Mouse (Mus musculus) forebrain, embryonic 14.5 days (tissue): ENCODE measurements at regions not wholly inside any gene's neighbourhood (a gene's known extent, or its start where the extent isn't known, plus 50 kb on each side); places are given as distances from the start of the nearest gene placed in this dataset.

Source experiments
- ATAC-seq: fragments of 200-750 bp; cut with Nextera tagmentation; 2 replicates; pipeline ENCODE4 v1.8.0; 2017; ENCODE audit warnings: mild to moderate bottlenecking, moderate library complexity
- DNase-seq: peaks from one replicate; pipeline ENCODE4 v3.0.0-alpha.2; 2015; ENCODE audit warnings: low spot score
- H3K27ac ChIP-seq: fragments of 300-500 bp; sonication (generic); 2 replicates; pipeline ENCODE4 v1.5.1; 2014; ENCODE audit warnings: low read depth, mild to moderate bottlenecking, control low read depth, low read length, moderate library complexity
- H3K27me3 ChIP-seq: fragments of 300-500 bp; sonication (generic); replicated peaks from 2 replicates; pipeline ENCODE4 v1.6.1; 2014; ENCODE audit warnings: low read length, control low read depth, mixed read lengths; ENCODE audit not compliant: control insufficient read depth, insufficient read depth
- H3K36me3 ChIP-seq: fragments of 300-500 bp; sonication (generic); 2 replicates; pipeline ENCODE4 v1.6.1; 2014; ENCODE audit warnings: low read length, control low read depth; ENCODE audit not compliant: control insufficient read depth, insufficient read depth
- H3K4me1 ChIP-seq: fragments of 300-500 bp; sonication (generic); 2 replicates; pipeline ENCODE4 v1.6.1; 2014; ENCODE audit warnings: antibody characterized with exemption, low read length, control low read depth; ENCODE audit not compliant: control insufficient read depth, insufficient read depth
- H3K4me2 ChIP-seq: fragments of 300-500 bp; sonication (generic); 2 replicates; pipeline ENCODE4 v1.6.1; 2014; ENCODE audit warnings: mild to moderate bottlenecking, control low read depth, low read length
- H3K4me3 ChIP-seq: fragments of 300-500 bp; sonication (generic); 2 replicates; pipeline ENCODE4 v1.5.1; 2014; ENCODE audit warnings: low read depth, low read length, control low read depth
- H3K9ac ChIP-seq: fragments of 300-500 bp; sonication (generic); 2 replicates; pipeline ENCODE4 v1.6.1; 2014; ENCODE audit warnings: mild to moderate bottlenecking, low read length, control low read depth, moderate library complexity
- H3K9me3 ChIP-seq: fragments of 300-500 bp; sonication (generic); replicated peaks from 2 replicates; pipeline ENCODE4 v1.6.1; 2016; ENCODE audit warnings: low read length, control low read depth, mixed read lengths; ENCODE audit not compliant: control insufficient read depth
- WGBS: fragments of 180-500 bp; shearing (Covaris S2); extraction: QIAGEN DNeasy Blood & Tissue Kit; methylation state at CpG from one replicate; pipeline ENCODE4 v1.1.7; 2014; 5-methylcytosine and 5-hydroxymethylcytosine counted together

DNA sequence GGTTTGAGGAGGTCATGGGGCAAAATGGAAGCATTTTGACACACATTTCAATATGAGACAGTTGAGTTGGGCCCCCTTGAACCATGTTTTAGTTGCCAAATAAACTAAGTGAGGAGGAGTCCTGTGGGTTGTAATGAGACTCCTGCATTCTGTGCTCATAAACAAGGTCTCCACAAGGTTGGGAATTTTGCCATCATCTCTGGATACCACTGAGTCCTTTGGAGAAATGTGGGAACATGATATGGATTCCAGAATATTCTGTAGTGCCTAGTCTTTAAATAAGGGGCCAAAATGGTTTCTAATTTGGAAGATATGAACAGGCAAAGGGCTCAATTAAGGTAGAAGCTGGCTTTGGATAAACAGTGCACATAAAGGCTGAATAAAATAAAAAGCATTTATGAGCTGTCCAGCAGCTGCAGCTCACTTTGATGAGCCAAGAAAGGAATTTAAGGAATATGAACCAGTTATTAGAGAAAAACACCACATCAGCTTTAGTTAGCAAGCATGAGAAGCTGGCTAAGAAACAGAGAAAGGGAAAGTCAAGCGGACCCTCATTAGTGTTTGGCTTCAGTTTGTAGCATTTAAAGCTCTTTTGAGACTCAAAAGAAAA is 161.3 kb upstream of the Sstr4 start:
- DNase-seq: no peak
- Histone ChIP-seq H3K4me1 (no peaks in the 10 kb centered on the region), H3K27me3 (no peaks in the 10 kb centered on the region), H3K9ac (no peak overlapping the region), H3K4me2 (no peak overlapping the region), H3K36me3 (no peaks in the 10 kb centered on the region), H3K4me3 (no peak overlapping the region), H3K27ac (no peak overlapping the region), H3K9me3 (no peaks in the 10 kb centered on the region)
- 72% methylated on average over 1 of the region's 1 CpGs for WGBS
- ATAC-seq: no peak

DNA sequence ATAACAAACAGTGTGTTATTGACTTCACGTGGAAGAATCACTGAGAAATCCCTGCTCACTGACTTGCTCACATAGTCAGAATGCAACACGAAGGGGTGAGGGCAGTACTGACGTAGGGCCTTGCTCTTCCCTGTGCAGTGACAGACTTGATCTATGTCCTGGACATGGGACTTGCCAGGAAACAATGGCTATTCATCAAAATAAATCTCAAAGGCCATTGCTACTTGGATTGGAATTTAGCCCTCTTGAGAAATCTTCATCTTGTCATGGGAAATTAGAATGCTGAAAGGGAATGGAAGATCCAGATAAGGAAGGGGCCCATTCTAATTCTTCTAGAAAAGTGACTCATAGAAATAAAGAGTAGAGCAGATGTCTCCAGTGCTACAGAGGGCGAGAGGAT is 158.0 kb upstream of the Sstr4 start:
- no peak for DNase-seq
- WGBS: 87% methylated on average over 4 of the region's 4 CpGs
- no peak overlapping the region for H3K4me3 ChIP-seq
- H3K27ac ChIP-seq: no peak overlapping the region
- no peaks in the 10 kb centered on the region for H3K9me3 ChIP-seq
- no peaks in the 10 kb centered on the region for H3K27me3 ChIP-seq
- H3K4me1 ChIP-seq: no peaks in the 10 kb centered on the region
- H3K36me3 ChIP-seq: no peaks in the 10 kb centered on the region
- ATAC-seq: no peak
- H3K9ac ChIP-seq: no peak overlapping the region
- no peak overlapping the region for H3K4me2 ChIP-seq

DNA sequence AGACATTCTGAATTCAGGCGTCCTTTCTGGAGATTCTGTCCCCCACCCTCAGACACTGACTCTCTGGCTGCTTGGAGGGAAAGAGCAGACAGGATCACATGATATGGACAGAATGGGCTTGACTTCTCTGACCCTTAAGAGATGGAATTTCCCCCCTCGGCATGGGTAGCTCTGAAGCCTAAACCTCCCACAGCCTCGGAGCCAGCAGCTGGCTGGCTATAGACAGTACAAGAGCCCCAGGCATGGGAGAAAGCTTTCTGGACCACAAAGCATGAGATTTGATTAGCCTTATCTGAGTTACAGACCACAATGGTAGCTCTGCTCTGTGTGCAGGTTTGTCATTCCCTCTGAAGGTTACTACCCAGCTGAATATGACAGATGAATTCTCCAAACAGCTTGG is 156.1 kb upstream of the Sstr4 start:
- ATAC-seq (no peak), DNase-seq (no peak)
- Histone ChIP-seq H3K9ac (no peak overlapping the region), H3K27ac (no peak overlapping the region), H3K27me3 (no peaks in the 10 kb centered on the region), H3K4me3 (no peak overlapping the region), H3K36me3 (no peaks in the 10 kb centered on the region), H3K4me2 (no peak overlapping the region), H3K9me3 (no peaks in the 10 kb centered on the region), H3K4me1 (no peaks in the 10 kb centered on the region)
- 57% methylated on average over 3 of the region's 3 CpGs for WGBS

DNA sequence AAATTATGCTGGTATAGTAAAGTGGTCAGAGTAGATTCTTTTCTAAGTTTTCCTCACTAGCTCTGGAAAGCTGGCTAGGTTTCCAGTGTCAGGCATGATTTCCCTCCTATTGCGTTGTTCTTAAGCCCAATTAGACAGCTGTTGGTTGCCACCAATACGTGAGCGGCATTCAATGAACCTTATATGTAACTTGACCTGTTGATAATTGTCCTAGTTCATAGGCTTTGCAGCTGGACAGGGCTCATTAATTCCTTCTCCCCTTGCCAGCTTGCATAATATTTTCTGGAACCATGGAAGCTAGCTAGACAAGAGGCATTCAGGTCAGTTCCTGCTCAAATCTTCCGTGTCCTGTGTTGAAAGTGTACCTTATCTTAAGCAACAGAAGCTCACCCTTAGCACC is 152.9 kb upstream of the Sstr4 start:
- Histone ChIP-seq H3K27ac (no peak overlapping the region), H3K4me1 (no peaks in the 10 kb centered on the region), H3K4me2 (no peak overlapping the region), H3K9me3 (no peaks in the 10 kb centered on the region), H3K36me3 (no peaks in the 10 kb centered on the region), H3K9ac (no peak overlapping the region), H3K4me3 (no peak overlapping the region), H3K27me3 (no peaks in the 10 kb centered on the region)
- ATAC-seq (peak; percentile 72), DNase-seq (peak; percentile 46)
- WGBS: 32% methylated on average over 4 of the region's 4 CpGs

DNA sequence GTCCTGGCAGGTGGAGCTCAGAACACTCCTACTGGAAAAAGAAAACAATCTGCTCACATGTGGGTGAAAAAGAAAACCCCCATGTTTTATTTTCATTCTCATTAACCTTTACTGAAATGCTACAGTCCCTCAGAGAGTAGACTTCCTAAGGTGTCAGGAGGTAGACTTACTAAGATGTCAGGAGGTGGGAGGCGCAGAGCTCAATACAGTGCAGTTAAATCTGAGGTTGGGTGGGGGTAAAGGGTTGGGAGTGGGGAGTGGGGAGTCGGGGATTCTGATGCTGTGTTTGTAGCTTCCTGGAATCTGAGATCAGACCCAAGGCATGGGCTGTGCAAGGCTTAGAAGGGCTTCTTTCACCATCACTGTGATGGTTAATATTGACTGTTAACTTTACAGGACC is 149.6 kb upstream of the Sstr4 start:
- Histone ChIP-seq H3K4me3 (no peak overlapping the region), H3K36me3 (no peaks in the 10 kb centered on the region), H3K4me1 (no peaks in the 10 kb centered on the region), H3K27ac (no peak overlapping the region), H3K27me3 (no peaks in the 10 kb centered on the region), H3K9me3 (no peaks in the 10 kb centered on the region), H3K4me2 (no peak overlapping the region), H3K9ac (no peak overlapping the region)
- DNase-seq (no peak), ATAC-seq (no peak)
- 89% methylated on average over 2 of the region's 2 CpGs for WGBS

DNA sequence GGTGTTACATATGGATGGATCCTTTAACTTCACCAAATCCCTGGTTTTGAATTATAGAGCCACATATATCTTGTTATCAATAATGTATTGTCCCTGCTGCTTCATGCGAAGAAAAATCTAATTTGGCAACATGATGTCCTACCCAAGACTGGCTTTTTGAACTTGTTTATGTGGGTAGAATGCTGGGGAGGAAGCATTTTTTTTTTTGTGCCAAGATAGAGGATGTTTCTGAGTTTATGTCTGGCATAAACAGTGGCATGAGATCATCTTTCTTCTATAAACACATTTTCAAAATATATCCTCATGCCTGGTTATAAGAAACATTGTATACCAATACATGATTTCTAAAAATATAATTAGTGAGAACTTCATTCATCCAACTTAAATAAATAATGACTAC is 144.2 kb upstream of the Sstr4 start:
- no peak for DNase-seq
- Histone ChIP-seq H3K4me1 (no peaks in the 10 kb centered on the region), H3K27me3 (no peaks in the 10 kb centered on the region), H3K9me3 (no peaks in the 10 kb centered on the region), H3K27ac (no peak overlapping the region), H3K4me3 (no peak overlapping the region), H3K4me2 (no peak overlapping the region), H3K9ac (no peak overlapping the region), H3K36me3 (no peaks in the 10 kb centered on the region)
- WGBS: 93% methylated on average over 1 of the region's 1 CpGs
- no peak for ATAC-seq

DNA sequence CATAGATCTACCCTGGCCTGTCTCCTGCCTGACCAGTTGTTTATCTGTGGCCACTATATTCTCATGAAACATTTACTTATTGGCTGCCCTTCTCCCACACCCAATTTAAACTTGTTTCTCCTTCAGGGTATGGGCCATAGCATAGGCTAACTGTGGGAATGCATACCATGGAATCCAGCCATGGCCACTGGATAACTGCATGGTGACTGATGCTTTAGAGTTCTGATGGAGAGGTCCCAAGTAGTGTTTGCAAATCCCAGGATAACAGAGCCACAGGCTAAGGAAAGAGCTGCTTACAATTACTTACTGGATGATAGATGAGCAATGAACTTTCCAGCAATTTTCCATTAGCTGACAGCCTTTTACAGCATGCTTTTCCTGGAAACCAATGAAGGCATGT is 139.5 kb upstream of the Sstr4 start:
- Histone ChIP-seq H3K9ac (no peak overlapping the region), H3K27me3 (no peaks in the 10 kb centered on the region), H3K4me2 (no peak overlapping the region), H3K27ac (no peak overlapping the region), H3K36me3 (no peaks in the 10 kb centered on the region), H3K4me1 (no peaks in the 10 kb centered on the region), H3K9me3 (no peaks in the 10 kb centered on the region), H3K4me3 (no peak overlapping the region)
- ATAC-seq (no peak), DNase-seq (no peak)

DNA sequence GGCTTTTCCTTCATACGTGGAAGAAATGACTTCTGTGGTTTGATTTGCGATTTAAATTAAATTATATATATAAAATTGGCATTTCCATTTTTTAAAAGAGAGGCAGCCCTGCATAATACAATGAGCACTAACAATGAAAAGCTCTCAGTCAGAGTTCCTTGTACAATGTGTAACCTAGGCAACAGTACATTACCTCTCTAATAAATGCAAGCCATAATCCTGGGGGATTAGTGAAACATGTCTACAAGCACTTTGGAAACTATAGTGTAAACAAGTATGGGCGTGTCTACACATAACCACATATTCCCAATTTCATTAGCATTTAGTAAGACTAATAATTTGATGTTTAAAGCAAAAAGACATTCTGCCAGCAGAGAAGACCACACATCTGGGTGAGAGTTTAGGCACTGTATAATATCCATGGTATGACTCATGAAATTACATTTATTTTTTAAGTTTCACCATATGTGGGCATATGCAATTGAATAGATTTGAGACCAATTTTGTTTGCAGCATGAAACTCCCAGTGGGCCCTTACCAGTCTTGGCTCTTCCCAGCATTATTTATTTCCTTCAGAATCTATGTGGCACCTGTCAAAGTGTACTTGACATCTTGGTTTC is 130.9 kb upstream of the Sstr4 start:
- Histone ChIP-seq H3K4me1 (no peaks in the 10 kb centered on the region), H3K4me3 (no peak overlapping the region), H3K9me3 (no peaks in the 10 kb centered on the region), H3K9ac (no peak overlapping the region), H3K4me2 (no peak overlapping the region), H3K27ac (no peak overlapping the region), H3K36me3 (no peaks in the 10 kb centered on the region), H3K27me3 (no peaks in the 10 kb centered on the region)
- DNase-seq: peak; percentile 41
- peak; percentile 61; the same call in 1 of the 2 replicates for ATAC-seq
- WGBS: 52% methylated on average over 3 of the region's 3 CpGs

DNA sequence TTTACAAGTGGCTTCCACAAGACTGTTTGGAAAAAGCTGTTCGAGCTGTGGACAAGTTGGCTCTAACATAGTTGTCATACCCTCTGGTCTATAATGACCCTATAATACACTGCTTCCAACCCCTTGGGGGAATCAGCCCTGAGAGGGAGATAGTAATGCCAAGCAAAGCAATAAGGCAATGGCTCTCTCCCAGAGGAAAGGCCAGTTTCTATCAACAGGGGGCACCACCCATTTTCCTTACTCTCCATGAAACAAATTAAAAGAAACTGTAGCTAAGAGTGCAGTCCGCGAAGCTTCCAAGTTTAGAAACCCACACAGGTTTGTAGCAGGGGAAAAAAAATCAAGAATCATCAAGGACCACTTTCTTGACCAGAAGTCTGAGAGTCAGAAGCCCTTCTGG is 115.9 kb upstream of the Sstr4 start:
- H3K27me3 ChIP-seq: no peaks in the 10 kb centered on the region
- H3K4me2 ChIP-seq: no peak overlapping the region
- no peaks in the 10 kb centered on the region for H3K9me3 ChIP-seq
- H3K4me3 ChIP-seq: no peak overlapping the region
- no peak overlapping the region for H3K9ac ChIP-seq
- ATAC-seq (no peak), DNase-seq (no peak)
- H3K4me1 ChIP-seq: no peaks in the 10 kb centered on the region
- WGBS: 87% methylated on average over 3 of the region's 3 CpGs
- H3K36me3 ChIP-seq: no peaks in the 10 kb centered on the region
- H3K27ac ChIP-seq: no peak overlapping the region
